Mouse (Mus musculus): ENCODE results near the gene Sox8. TPM values are rescaled to one million over a fixed set of nuclear protein-coding genes. Genes with fewer than 3 reads are reported as not detected.

Gene Sox8
- polyA plus RNA-seq, 1 experiment from 2014 or later: 9.1 TPM

- H3K36me3 ChIP-seq (ENCODE audit: control insufficient read depth, insufficient read depth, low read length): no peaks in the 10 kb centered on the region
- H3K9ac ChIP-seq (ENCODE audit: low read length): 0 out of 2 replicates have a peak overlapping the region, but pooled peaks have one; percentile 1
- DNase-seq (ENCODE audit: low spot score): no peak
- no peaks in the 10 kb centered on the region for H3K9me3 ChIP-seq (ENCODE audit: control insufficient read depth, low read length)
- H3K4me2 ChIP-seq (ENCODE audit: low read depth): no peak overlapping the region
- H3K4me3 ChIP-seq (ENCODE audit: low read depth, low read length): no peak overlapping the region
- WGBS: 86% methylated on average over 11 of the region's 11 CpGs
- H3K4me1 ChIP-seq (ENCODE audit: control insufficient read depth, insufficient read depth, low read length): peaks cover 10% of the 10 kb centered on the region
- no peak overlapping the region for H3K27ac ChIP-seq (ENCODE audit: low read depth, low read length)
- no peak for ATAC-seq (ENCODE audit: insufficient read depth, low FRiP score, low TSS enrichment)
- H3K27me3 ChIP-seq (ENCODE audit: control insufficient read depth, insufficient read depth, low read length): no peaks in the 10 kb centered on the region
Measured at GRCm38 (mm10) chr17:25608137-25608785, 37.8 kb upstream of the Sox8 start.

GRCm38 (mm10) chr17:25604234-25604633, 33.7 kb upstream of the Sox8 start:
- H3K4me1 ChIP-seq (ENCODE audit: control insufficient read depth, insufficient read depth, low read length): peaks cover 10% of the 10 kb centered on the region
- H3K27ac ChIP-seq (ENCODE audit: low read depth, low read length): no peak overlapping the region
- DNase-seq (ENCODE audit: low spot score) (no peak), ATAC-seq (ENCODE audit: insufficient read depth, low FRiP score, low TSS enrichment) (no peak)
- H3K4me3 ChIP-seq (ENCODE audit: low read depth, low read length): no peak overlapping the region
- H3K4me2 ChIP-seq (ENCODE audit: low read depth): no peak overlapping the region
- no peaks in the 10 kb centered on the region for H3K27me3 ChIP-seq (ENCODE audit: control insufficient read depth, insufficient read depth, low read length)
- H3K9me3 ChIP-seq (ENCODE audit: control insufficient read depth, low read length): no peaks in the 10 kb centered on the region
- no peaks in the 10 kb centered on the region for H3K36me3 ChIP-seq (ENCODE audit: control insufficient read depth, insufficient read depth, low read length)
- H3K9ac ChIP-seq (ENCODE audit: low read length): no peak overlapping the region
- WGBS: 38% methylated on average over 5 of the region's 5 CpGs

GRCm38 (mm10) chr17:25602366-25602765, 31.9 kb upstream of the Sox8 start:
- Histone ChIP-seq H3K4me3 (ENCODE audit: low read depth, low read length) (no peak overlapping the region), H3K9me3 (ENCODE audit: control insufficient read depth, low read length) (no peaks in the 10 kb centered on the region), H3K27me3 (ENCODE audit: control insufficient read depth, insufficient read depth, low read length) (no peaks in the 10 kb centered on the region), H3K27ac (ENCODE audit: low read depth, low read length) (no peak overlapping the region), H3K4me1 (ENCODE audit: control insufficient read depth, insufficient read depth, low read length) (peaks cover 10% of the 10 kb centered on the region), H3K4me2 (ENCODE audit: low read depth) (no peak overlapping the region), H3K36me3 (ENCODE audit: control insufficient read depth, insufficient read depth, low read length) (no peaks in the 10 kb centered on the region), H3K9ac (ENCODE audit: low read length) (no peak overlapping the region)
- ATAC-seq (ENCODE audit: insufficient read depth, low FRiP score, low TSS enrichment): no peak
- 84% methylated on average over 8 of the region's 8 CpGs for WGBS
- no peak for DNase-seq (ENCODE audit: low spot score)

GRCm38 (mm10) chr17:25597537-25597936, 27.1 kb upstream of the Sox8 start:
- H3K27ac ChIP-seq (ENCODE audit: low read depth, low read length): no peak overlapping the region
- DNase-seq (ENCODE audit: low spot score): no peak
- no peak overlapping the region for H3K4me3 ChIP-seq (ENCODE audit: low read depth, low read length)
- no peak overlapping the region for H3K9ac ChIP-seq (ENCODE audit: low read length)
- WGBS: 55% methylated on average over 3 of the region's 3 CpGs
- H3K4me1 ChIP-seq (ENCODE audit: control insufficient read depth, insufficient read depth, low read length): peaks cover 9% of the 10 kb centered on the region; the same call in 1 of the 2 replicates
- H3K4me2 ChIP-seq (ENCODE audit: low read depth): no peak overlapping the region
- ATAC-seq (ENCODE audit: insufficient read depth, low FRiP score, low TSS enrichment): no peak
- no peaks in the 10 kb centered on the region for H3K9me3 ChIP-seq (ENCODE audit: control insufficient read depth, low read length)
- no peaks in the 10 kb centered on the region for H3K36me3 ChIP-seq (ENCODE audit: control insufficient read depth, insufficient read depth, low read length)
- H3K27me3 ChIP-seq (ENCODE audit: control insufficient read depth, insufficient read depth, low read length): no peaks in the 10 kb centered on the region

- Histone ChIP-seq H3K9me3 (ENCODE audit: control insufficient read depth, low read length) (no peaks in the 10 kb centered on the region), H3K4me2 (ENCODE audit: low read depth) (no peak overlapping the region), H3K4me3 (ENCODE audit: low read depth, low read length) (no peak overlapping the region), H3K27ac (ENCODE audit: low read depth, low read length) (no peak overlapping the region), H3K9ac (ENCODE audit: low read length) (no peak overlapping the region), H3K4me1 (ENCODE audit: control insufficient read depth, insufficient read depth, low read length) (peaks cover 8% of the 10 kb centered on the region; the same call in 1 of the 2 replicates), H3K27me3 (ENCODE audit: control insufficient read depth, insufficient read depth, low read length) (no peaks in the 10 kb centered on the region), H3K36me3 (ENCODE audit: control insufficient read depth, insufficient read depth, low read length) (no peaks in the 10 kb centered on the region)
- no peak for ATAC-seq (ENCODE audit: insufficient read depth, low FRiP score, low TSS enrichment)
- 85% methylated on average over 5 of the region's 5 CpGs for WGBS
- no peak for DNase-seq (ENCODE audit: low spot score)
Measured at GRCm38 (mm10) chr17:25595495-25595894, 25.0 kb upstream of the Sox8 start.

GRCm38 (mm10) chr17:25593411-25594261, 23.1 kb upstream of the Sox8 start:
- Histone ChIP-seq H3K27ac (ENCODE audit: low read depth, low read length) (0 out of 2 replicates have a peak overlapping the region, but pooled peaks have one; percentile 20), H3K9ac (ENCODE audit: low read length) (no peak overlapping the region), H3K4me1 (ENCODE audit: control insufficient read depth, insufficient read depth, low read length) (peaks cover 6% of the 10 kb centered on the region; the same call in 1 of the 2 replicates), H3K36me3 (ENCODE audit: control insufficient read depth, insufficient read depth, low read length) (peaks cover 2% of the 10 kb centered on the region; the same call in 1 of the 2 replicates), H3K9me3 (ENCODE audit: control insufficient read depth, low read length) (no peaks in the 10 kb centered on the region), H3K27me3 (ENCODE audit: control insufficient read depth, insufficient read depth, low read length) (no peaks in the 10 kb centered on the region), H3K4me3 (ENCODE audit: low read depth, low read length) (no peak overlapping the region), H3K4me2 (ENCODE audit: low read depth) (no peak overlapping the region)
- no peak for ATAC-seq (ENCODE audit: insufficient read depth, low FRiP score, low TSS enrichment)
- WGBS: 36% methylated on average over 22 of the region's 22 CpGs
- DNase-seq (ENCODE audit: low spot score): no peak

- WGBS: 90% methylated on average over 6 of the region's 6 CpGs
- no peaks in the 10 kb centered on the region for H3K27me3 ChIP-seq (ENCODE audit: control insufficient read depth, insufficient read depth, low read length)
- no peaks in the 10 kb centered on the region for H3K9me3 ChIP-seq (ENCODE audit: control insufficient read depth, low read length)
- H3K4me1 ChIP-seq (ENCODE audit: control insufficient read depth, insufficient read depth, low read length): peaks cover 6% of the 10 kb centered on the region; the same call in 1 of the 2 replicates
- no peak overlapping the region for H3K4me2 ChIP-seq (ENCODE audit: low read depth)
- H3K4me3 ChIP-seq (ENCODE audit: low read depth, low read length): no peak overlapping the region
- DNase-seq (ENCODE audit: low spot score) (no peak), ATAC-seq (ENCODE audit: insufficient read depth, low FRiP score, low TSS enrichment) (no peak)
- H3K27ac ChIP-seq (ENCODE audit: low read depth, low read length): no peak overlapping the region
- peaks cover 2% of the 10 kb centered on the region; the same call in 1 of the 2 replicates for H3K36me3 ChIP-seq (ENCODE audit: control insufficient read depth, insufficient read depth, low read length)
- no peak overlapping the region for H3K9ac ChIP-seq (ENCODE audit: low read length)
Measured at GRCm38 (mm10) chr17:25592336-25592735, 21.9 kb upstream of the Sox8 start.

GRCm38 (mm10) chr17:25590985-25591384, 20.5 kb upstream of the Sox8 start:
- peaks cover 6% of the 10 kb centered on the region; the same call in 1 of the 2 replicates for H3K4me1 ChIP-seq (ENCODE audit: control insufficient read depth, insufficient read depth, low read length)
- H3K27ac ChIP-seq (ENCODE audit: low read depth, low read length): no peak overlapping the region
- DNase-seq (ENCODE audit: low spot score) (no peak), ATAC-seq (ENCODE audit: insufficient read depth, low FRiP score, low TSS enrichment) (no peak)
- no peak overlapping the region for H3K4me2 ChIP-seq (ENCODE audit: low read depth)
- H3K9ac ChIP-seq (ENCODE audit: low read length): no peak overlapping the region
- WGBS: 85% methylated on average over 4 of the region's 4 CpGs
- H3K27me3 ChIP-seq (ENCODE audit: control insufficient read depth, insufficient read depth, low read length): no peaks in the 10 kb centered on the region
- H3K36me3 ChIP-seq (ENCODE audit: control insufficient read depth, insufficient read depth, low read length): peaks cover 3% of the 10 kb centered on the region; the same call in 1 of the 2 replicates
- H3K4me3 ChIP-seq (ENCODE audit: low read depth, low read length): no peak overlapping the region
- H3K9me3 ChIP-seq (ENCODE audit: control insufficient read depth, low read length): no peaks in the 10 kb centered on the region
